Mouse (Mus musculus) forebrain, embryonic 11.5 days (tissue): ENCODE measurements around the gene Tas2r135. TPM values are rescaled to one million over a fixed set of nuclear protein-coding genes. Genes with fewer than 3 reads are reported as not detected.

ENCODE experiments used
- ATAC-seq: fragments of 200-750 bp; cut with Nextera tagmentation; replicated peaks from 2 replicates; pipeline ENCODE4 v1.8.0; 2017; ENCODE audit warnings: moderate TSS enrichment; ENCODE audit not compliant: low FRiP score
- DNase-seq: peaks from one replicate; pipeline ENCODE4 v3.0.0-alpha.2; 2017; ENCODE audit warnings: low spot score
- H3K27ac ChIP-seq: fragments of 300-500 bp; sonication (generic); 2 replicates; pipeline ENCODE4 v1.5.1; 2014; ENCODE audit warnings: low read depth, low read length
- H3K27me3 ChIP-seq: fragments of 300-500 bp; sonication (generic); 2 replicates; pipeline ENCODE4 v1.6.1; 2014; ENCODE audit warnings: mild to moderate bottlenecking, low read length, mixed read lengths; ENCODE audit not compliant: control insufficient read depth, insufficient read depth
- H3K36me3 ChIP-seq: fragments of 300-500 bp; sonication (generic); 2 replicates; pipeline ENCODE4 v1.6.1; 2014; ENCODE audit warnings: mild to moderate bottlenecking, low read length, moderate library complexity, mixed read lengths; ENCODE audit not compliant: control insufficient read depth, insufficient read depth
- H3K4me1 ChIP-seq: fragments of 300-500 bp; sonication (generic); replicated peaks from 2 replicates; pipeline ENCODE4 v1.6.1; 2014; ENCODE audit warnings: low read length, mixed read lengths; ENCODE audit not compliant: control insufficient read depth, insufficient read depth
- H3K4me2 ChIP-seq: fragments of 300-500 bp; sonication (generic); 2 replicates; pipeline ENCODE4 v1.6.1; 2014; ENCODE audit warnings: low read depth, mild to moderate bottlenecking, low read length, moderate library complexity, mixed read lengths; ENCODE audit not compliant: severe bottlenecking
- H3K4me3 ChIP-seq: fragments of 300-500 bp; sonication (generic); 2 replicates; pipeline ENCODE4 v1.5.1; 2014; ENCODE audit warnings: low read depth, low read length
- H3K9ac ChIP-seq: fragments of 300-500 bp; sonication (generic); 2 replicates; pipeline ENCODE4 v1.6.1; 2014; ENCODE audit warnings: low read length
- H3K9me3 ChIP-seq: fragments of 300-500 bp; sonication (generic); 2 replicates; pipeline ENCODE4 v1.6.1; 2016; ENCODE audit warnings: low read length, mixed read lengths; ENCODE audit not compliant: control insufficient read depth
- WGBS: fragments of 180-500 bp; shearing (Covaris S2); extraction: QIAGEN DNeasy Blood & Tissue Kit; methylation state at CpG from one replicate; pipeline ENCODE4 v1.1.7; 2014; 5-methylcytosine and 5-hydroxymethylcytosine counted together
- polyA plus RNA-seq: library from polyadenylated mRNA; unstranded; fragments of >200 nt; fragmentation: Nextera tagmentation; extraction: Ambion mirVana; gene quantifications from 2 replicates; pipeline ENCODE4 v1.2.1, GENCODE M21; 2014

Tas2r135 gene
- not detected in 2 replicates for polyA plus RNA-seq

- no peak for DNase-seq
- Histone ChIP-seq H3K4me2 (no peak within 1 kb of the TSS), H3K36me3 (no peaks in the 10 kb centered on the region), H3K4me3 (no peak within 1 kb of the TSS), H3K9ac (no peak within 1 kb of the TSS), H3K9me3 (no peaks in the 10 kb centered on the region), H3K27me3 (no peaks in the 10 kb centered on the region), H3K4me1 (no peaks in the 10 kb centered on the region), H3K27ac (no peak within 1 kb of the TSS)
- no peak for ATAC-seq
- 90% methylated on average over 2 of the region's 2 CpGs for WGBS
These were observed at the start of gene Tas2r135 for GRCm38 (mm10) chr6:42405134-42405533. Tas2r135 (plus strand) TSS chr6:42405434.

GRCm38 (mm10) chr6:42355794-42356600, 49.2 kb upstream of the Tas2r135 start:
- Histone ChIP-seq H3K4me3 (no peak overlapping the region), H3K4me2 (no peak overlapping the region), H3K36me3 (peaks cover 8% of the 10 kb centered on the region; the same call in 1 of the 2 replicates), H3K9me3 (no peaks in the 10 kb centered on the region), H3K27ac (no peak overlapping the region), H3K27me3 (no peaks in the 10 kb centered on the region), H3K4me1 (peaks cover 2% of the 10 kb centered on the region; the same call in 1 of the 2 replicates), H3K9ac (no peak overlapping the region)
- DNase-seq: no peak
- 93% methylated on average over 13 of the region's 13 CpGs for whole genome bisulfite sequencing
- no peak for ATAC-seq

- no peak overlapping the region for H3K4me3 ChIP-seq
- H3K27ac ChIP-seq: no peak overlapping the region
- H3K27me3 ChIP-seq: no peaks in the 10 kb centered on the region
- no peaks in the 10 kb centered on the region for H3K4me1 ChIP-seq
- WGBS: 95% methylated on average over 5 of the region's 5 CpGs
- H3K36me3 ChIP-seq: peaks cover 8% of the 10 kb centered on the region; the same call in 1 of the 2 replicates
- no peak overlapping the region for H3K4me2 ChIP-seq
- ATAC-seq (no peak), DNase-seq (no peak)
- no peaks in the 10 kb centered on the region for H3K9me3 ChIP-seq
- no peak overlapping the region for H3K9ac ChIP-seq
These were observed 48.3 kb upstream of the Tas2r135 start for GRCm38 (mm10) chr6:42356913-42357312.

- no peak for ATAC-seq
- Histone ChIP-seq H3K9ac (no peak overlapping the region), H3K9me3 (no peaks in the 10 kb centered on the region), H3K27ac (no peak overlapping the region), H3K4me3 (no peak overlapping the region), H3K27me3 (no peaks in the 10 kb centered on the region), H3K36me3 (peaks cover 8% of the 10 kb centered on the region; the same call in 1 of the 2 replicates), H3K4me2 (no peak overlapping the region), H3K4me1 (no peaks in the 10 kb centered on the region)
- no peak for DNase-seq
- 76% methylated on average over 6 of the region's 6 CpGs for WGBS
These were observed 47.3 kb upstream of the Tas2r135 start for GRCm38 (mm10) chr6:42357901-42358300.

GRCm38 (mm10) chr6:42358901-42359300, 46.3 kb upstream of the Tas2r135 start:
- no peaks in the 10 kb centered on the region for H3K4me1 ChIP-seq
- DNase-seq (no peak), ATAC-seq (no peak)
- no peak overlapping the region for H3K27ac ChIP-seq
- peaks cover 8% of the 10 kb centered on the region; the same call in 1 of the 2 replicates for H3K36me3 ChIP-seq
- no peak overlapping the region for H3K4me2 ChIP-seq
- H3K9me3 ChIP-seq: no peaks in the 10 kb centered on the region
- no peak overlapping the region for H3K4me3 ChIP-seq
- no peaks in the 10 kb centered on the region for H3K27me3 ChIP-seq
- 93% methylated on average over 12 of the region's 12 CpGs for WGBS
- no peak overlapping the region for H3K9ac ChIP-seq

GRCm38 (mm10) chr6:42359364-42360147, 45.7 kb upstream of the Tas2r135 start:
- Histone ChIP-seq H3K9me3 (no peaks in the 10 kb centered on the region), H3K36me3 (peaks cover 8% of the 10 kb centered on the region; the same call in 1 of the 2 replicates), H3K4me2 (no peak overlapping the region), H3K4me1 (no peaks in the 10 kb centered on the region), H3K27ac (no peak overlapping the region), H3K27me3 (no peaks in the 10 kb centered on the region), H3K9ac (no peak overlapping the region), H3K4me3 (no peak overlapping the region)
- 81% methylated on average over 9 of the region's 9 CpGs for WGBS
- no peak for ATAC-seq
- DNase-seq: no peak

GRCm38 (mm10) chr6:42360231-42360840, 44.9 kb upstream of the Tas2r135 start:
- no peaks in the 10 kb centered on the region for H3K4me1 ChIP-seq
- ATAC-seq (no peak), DNase-seq (no peak)
- H3K4me2 ChIP-seq: no peak overlapping the region
- WGBS: 94% methylated on average over 6 of the region's 6 CpGs
- H3K27ac ChIP-seq: no peak overlapping the region
- no peak overlapping the region for H3K4me3 ChIP-seq
- peaks cover 8% of the 10 kb centered on the region; the same call in 1 of the 2 replicates for H3K36me3 ChIP-seq
- no peaks in the 10 kb centered on the region for H3K9me3 ChIP-seq
- no peak overlapping the region for H3K9ac ChIP-seq
- H3K27me3 ChIP-seq: no peaks in the 10 kb centered on the region

GRCm38 (mm10) chr6:42361041-42361895, 44.0 kb upstream of the Tas2r135 start:
- no peak overlapping the region for H3K4me2 ChIP-seq
- no peaks in the 10 kb centered on the region for H3K4me1 ChIP-seq
- 93% methylated on average over 13 of the region's 13 CpGs for WGBS
- DNase-seq (no peak), ATAC-seq (no peak)
- H3K9me3 ChIP-seq: no peaks in the 10 kb centered on the region
- no peak overlapping the region for H3K4me3 ChIP-seq
- H3K27me3 ChIP-seq: no peaks in the 10 kb centered on the region
- H3K27ac ChIP-seq: no peak overlapping the region
- H3K9ac ChIP-seq: no peak overlapping the region
- H3K36me3 ChIP-seq: peaks cover 5% of the 10 kb centered on the region; the same call in 1 of the 2 replicates
